Mouse (Mus musculus) stomach, postnatal 0 days (tissue): ENCODE results near the gene Efcab9.

ENCODE experiments used
- CTCF ChIP-seq: IDR thresholded peaks from 2 replicates; pipeline ENCODE4 v1.5.1; 2016; ENCODE audit warnings: antibody characterized with exemption, low read depth, mild to moderate bottlenecking, moderate library complexity
- EP300 ChIP-seq: optimal IDR thresholded peaks from 2 replicates; pipeline ENCODE3; 2016; ENCODE audit warnings: antibody characterized with exemption

DNA sequence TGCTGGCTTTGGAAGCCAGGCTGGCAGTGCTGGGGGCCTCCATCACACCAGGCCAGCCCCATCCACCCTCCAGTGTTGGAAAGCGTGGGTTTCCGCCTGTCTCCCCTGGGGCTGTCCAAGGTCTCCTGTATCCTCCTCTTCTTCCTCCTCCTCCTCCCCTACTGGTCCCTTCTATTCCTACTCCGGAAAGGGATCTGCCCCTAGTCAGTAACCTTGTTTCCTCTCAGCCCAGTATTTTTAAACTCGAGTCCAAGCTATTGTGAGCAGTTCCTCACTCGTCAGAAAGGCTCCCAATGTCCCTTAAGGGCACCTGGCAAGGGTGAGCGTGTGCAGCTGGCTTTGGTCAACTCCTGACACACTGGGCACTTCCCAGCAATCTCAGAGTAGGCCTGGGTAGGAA, 6.6 kb upstream of the Efcab9 start:
- TF ChIP-seq CTCF: no peak
- no peak for TF ChIP-seq EP300
